In genomic region chr6:52429204-52429552, GRCm38 (mm10) we compare ENCODE assay signal across 24 mouse cellular contexts.
DNase-seq lines count a peak whose midpoint lies in the region; ATAC-seq and TF ChIP-seq lines count a peak whose summit lies in the region.
"Had no signal": no experiment of that assay in that cellular context is flagged by ENCODE, and none has a peak within 500 bp of the region (broad histone marks: within the 10 kb centered on the region; RNA-seq: fewer than 3 reads in every experiment).

No protein-coding gene starts in this region.

- H3K27ac ChIP-seq in lung, embryonic 16.5 days (ENCODE audit: low read length): no peak overlapping the region
- H3K27ac ChIP-seq: forebrain, embryonic 13.5 days; hindbrain, embryonic 10.5 days; kidney, postnatal 0 days; midbrain, embryonic 15.5 days; stomach, embryonic 15.5 days had no signal

- no peak for TF ChIP-seq CTCF in lung, adult 2 months (IDR thresholded peaks at IDR 0.05; ENCODE audit: insufficient read depth, low read length)

- WGBS in lung, adult 2 months: 69% methylated on average over 5 of the region's 5 CpGs
- WGBS in lung, embryonic 16.5 days: 70% methylated on average over 5 of the region's 5 CpGs

- H3K9me3 ChIP-seq in lung, embryonic 16.5 days (ENCODE audit: control insufficient read depth, low read length): no peaks in the 10 kb centered on the region
- H3K9me3 ChIP-seq: forebrain, embryonic 13.5 days; hindbrain, embryonic 10.5 days; midbrain, embryonic 15.5 days; stomach, embryonic 15.5 days had no signal

- no peaks in the 10 kb centered on the region; the same call in 1 of the 2 replicates for H3K4me1 ChIP-seq in lung, adult 2 months (ENCODE audit: control insufficient read depth, insufficient read depth, low read length)
- H3K4me1 ChIP-seq in lung, embryonic 16.5 days (replicated peaks; ENCODE audit: control insufficient read depth, insufficient read depth, low read length): peaks cover 15% of the 10 kb centered on the region
- H3K4me1 ChIP-seq: forebrain, embryonic 13.5 days; hindbrain, embryonic 10.5 days; midbrain, embryonic 15.5 days; stomach, embryonic 15.5 days had no signal

- H3K9ac ChIP-seq in lung, embryonic 16.5 days (ENCODE audit: low read length): no peak overlapping the region
- H3K9ac ChIP-seq: forebrain, embryonic 13.5 days; liver, postnatal 0 days; midbrain, embryonic 15.5 days; stomach, embryonic 15.5 days had no signal

- no peak for TF ChIP-seq POLR2A in lung, adult 2 months (IDR thresholded peaks at IDR 0.05; ENCODE audit: borderline replicate concordance, extremely low read depth, low read depth, low read length)

- DNase-seq in adrenal gland, postnatal 14 days: peak; percentile 28
- no peak for DNase-seq in adrenal gland, adult 18-20 months (ENCODE audit: low spot score in 2 of 2)
- peak; percentile 47 to 62 for DNase-seq in lung, adult 18-20 months
- DNase-seq in lung, adult 2 months: no peak
- DNase-seq in lung, postnatal 4 days: peak; percentile 30 to 50
- DNase-seq in cerebellum, postnatal 10 days: no peak
- no peak for DNase-seq in left cerebral cortex, adult 18-20 months (ENCODE audit: low spot score in 2 of 2)
- DNase-seq: adrenal gland, adult 8-10 months; cerebellum, adult 8-10 months; gastrocnemius, postnatal 36 days; liver, postnatal 0 days; right cerebral cortex, adult 18-20 months; thymus, adult 2 months; thymus, postnatal 4 days had no signal

- no peak overlapping the region for H3K4me3 ChIP-seq in lung, adult 2 months (replicated peaks; ENCODE audit: extremely low read depth, low read depth, low read length)
- no peak overlapping the region for H3K4me3 ChIP-seq in lung, embryonic 16.5 days (ENCODE audit: low read length)
- H3K4me3 ChIP-seq: erythroblast, embryonic 14.5 days; forebrain, embryonic 13.5 days; hindbrain, embryonic 10.5 days; midbrain, embryonic 15.5 days; stomach, embryonic 15.5 days had no signal

- no peak overlapping the region for H3K4me2 ChIP-seq in lung, embryonic 16.5 days (ENCODE audit: low read depth, low read length)
- H3K4me2 ChIP-seq: forebrain, embryonic 13.5 days; liver, embryonic 11.5 days; midbrain, embryonic 15.5 days had no signal

- H3K27me3 ChIP-seq in lung, embryonic 16.5 days (ENCODE audit: control insufficient read depth, insufficient read depth, low read depth, low read length): no peaks in the 10 kb centered on the region
- H3K27me3 ChIP-seq: forebrain, embryonic 13.5 days; midbrain, embryonic 15.5 days; stomach, embryonic 15.5 days had no signal

- peak; percentile 60; the same call in 1 of the 2 replicates for ATAC-seq in lung, embryonic 16.5 days (ENCODE audit: low read depth)
- ATAC-seq: forebrain, embryonic 13.5 days; hindbrain, embryonic 16.5 days; intestine, postnatal 0 days; liver, postnatal 0 days; midbrain, embryonic 15.5 days had no signal

- no peaks in the 10 kb centered on the region for H3K36me3 ChIP-seq in lung, embryonic 16.5 days (ENCODE audit: control insufficient read depth, insufficient read depth, low read length)
- H3K36me3 ChIP-seq: hindbrain, embryonic 10.5 days; midbrain, embryonic 15.5 days; stomach, embryonic 15.5 days had no signal

Comparison
In these comparisons a context has a peak if more than half of its experiments do, and no peak if none do; other contexts are left out.
1. DNase-seq: peak in adrenal gland, postnatal 14 days (single experiment), lung, adult 18-20 months (2 of 2) and lung, postnatal 4 days (2 of 2); none in adrenal gland, adult 18-20 months (0 of 2), lung, adult 2 months (single experiment), cerebellum, postnatal 10 days (0 of 2) and left cerebral cortex, adult 18-20 months (0 of 2).